Mouse (Mus musculus) ES-E14 (cell line): ENCODE data around the gene Mettl17. TPM values are rescaled to one million over a fixed set of nuclear protein-coding genes. Genes with fewer than 3 reads are reported as not detected.
"Not testable (repeated sequence)": the region's sequence is repeated elsewhere in the genome, so short reads cannot be mapped to it uniquely, and the experiment has no call there.

Experiments
- DNase-seq: peaks from one replicate; pipeline ENCODE4 v3.0.0-alpha.2; 2013; ENCODE audit warnings: low read depth, low spot score
- H3K27ac ChIP-seq: 2 replicates; pipeline ENCODE4 v1.5.1; 2012; ENCODE audit warnings: low read depth, mild to moderate bottlenecking, low read length, moderate library complexity, mixed read lengths; ENCODE audit not compliant: poor library complexity, insufficient read depth, severe bottlenecking
- H3K36me3 ChIP-seq: 2 replicates; pipeline ENCODE4 v1.6.1; 2012; ENCODE audit warnings: mild to moderate bottlenecking, low read length, moderate library complexity, mixed read lengths; ENCODE audit not compliant: control insufficient read depth, poor library complexity, insufficient read depth, severe bottlenecking
- H3K4me1 ChIP-seq, 2 experiments: fragments of 150-350 bp in 1 of 2; sonication (generic) in 1 of 2; 2 replicates each; pipeline ENCODE4 v1.6.1; 2012; ENCODE audit warnings: low read length in 2 of 2, mild to moderate bottlenecking in 1 of 2, mixed read lengths in 1 of 2; ENCODE audit not compliant: control insufficient read depth in 2 of 2, insufficient read depth in 2 of 2, poor library complexity in 1 of 2
- H3K4me3 ChIP-seq, 2 experiments: fragments of 150-350 bp in 1 of 2; sonication (generic) in 1 of 2; 2 replicates each; pipeline ENCODE4 v1.5.1; 2012; ENCODE audit warnings: low read length in 2 of 2, low read depth in 1 of 2, mild to moderate bottlenecking in 1 of 2, mixed read lengths in 1 of 2; ENCODE audit not compliant: insufficient read depth in 1 of 2, poor library complexity in 1 of 2, severe bottlenecking in 1 of 2
- H3K9ac ChIP-seq: 2 replicates; pipeline ENCODE4 v1.6.1; 2012; ENCODE audit warnings: low read depth, mild to moderate bottlenecking, low read length, mixed read lengths; ENCODE audit not compliant: poor library complexity, insufficient read depth, severe bottlenecking
- H3K9me3 ChIP-seq: fragments of 150-350 bp; sonication (generic); 2 replicates; pipeline ENCODE4 v1.6.1; 2012; ENCODE audit warnings: low read depth, mild to moderate bottlenecking, low read length; ENCODE audit not compliant: control insufficient read depth, insufficient read depth
- CHD2 ChIP-seq: IDR thresholded peaks from 2 replicates; pipeline ENCODE4 v1.6.1; 2014; ENCODE audit warnings: mild to moderate bottlenecking, low read depth, low read length, inconsistent platforms
- HCFC1 ChIP-seq: IDR thresholded peaks from 2 replicates; pipeline ENCODE4 v1.6.1; 2012; ENCODE audit warnings: low read length, inconsistent platforms, borderline replicate concordance; ENCODE audit not compliant: insufficient read depth
- MAFK ChIP-seq: IDR thresholded peaks from 2 replicates; pipeline ENCODE4 v1.6.1; 2014; ENCODE audit warnings: mild to moderate bottlenecking, low read depth, low read length, inconsistent platforms; ENCODE audit not compliant: insufficient read depth
- ZC3H11A ChIP-seq: IDR thresholded peaks from 2 replicates; pipeline ENCODE4 v1.6.1; 2012; ENCODE audit warnings: low read depth, mild to moderate bottlenecking, inconsistent platforms, low read length, borderline replicate concordance
- ZNF384 ChIP-seq: IDR thresholded peaks from 2 replicates; pipeline ENCODE4 v1.6.1; 2012; ENCODE audit warnings: low read depth, low read length, inconsistent platforms
- in situ Hi-C, 2 experiments: fragments of 600-800 bp; cut with MboI; formaldehyde crosslinking; loops; one replicate each; pipeline ENCODE4 v1.15.1; 2025; ENCODE audit warnings: low sequenced_read_pairs in 2 of 2, inconsistent platforms in 1 of 2; ENCODE audit not compliant: unreplicated experiment in 2 of 2
- total RNA-seq: library from RNA; depleted of rRNA; stranded (reverse); fragments of 300-350 nt; gene quantifications from 2 replicates; pipeline ENCODE4 v1.2.3, GENCODE M21; 2012

Gene Mettl17
- total RNA-seq, 1 experiment: 19.7 TPM

DNA sequence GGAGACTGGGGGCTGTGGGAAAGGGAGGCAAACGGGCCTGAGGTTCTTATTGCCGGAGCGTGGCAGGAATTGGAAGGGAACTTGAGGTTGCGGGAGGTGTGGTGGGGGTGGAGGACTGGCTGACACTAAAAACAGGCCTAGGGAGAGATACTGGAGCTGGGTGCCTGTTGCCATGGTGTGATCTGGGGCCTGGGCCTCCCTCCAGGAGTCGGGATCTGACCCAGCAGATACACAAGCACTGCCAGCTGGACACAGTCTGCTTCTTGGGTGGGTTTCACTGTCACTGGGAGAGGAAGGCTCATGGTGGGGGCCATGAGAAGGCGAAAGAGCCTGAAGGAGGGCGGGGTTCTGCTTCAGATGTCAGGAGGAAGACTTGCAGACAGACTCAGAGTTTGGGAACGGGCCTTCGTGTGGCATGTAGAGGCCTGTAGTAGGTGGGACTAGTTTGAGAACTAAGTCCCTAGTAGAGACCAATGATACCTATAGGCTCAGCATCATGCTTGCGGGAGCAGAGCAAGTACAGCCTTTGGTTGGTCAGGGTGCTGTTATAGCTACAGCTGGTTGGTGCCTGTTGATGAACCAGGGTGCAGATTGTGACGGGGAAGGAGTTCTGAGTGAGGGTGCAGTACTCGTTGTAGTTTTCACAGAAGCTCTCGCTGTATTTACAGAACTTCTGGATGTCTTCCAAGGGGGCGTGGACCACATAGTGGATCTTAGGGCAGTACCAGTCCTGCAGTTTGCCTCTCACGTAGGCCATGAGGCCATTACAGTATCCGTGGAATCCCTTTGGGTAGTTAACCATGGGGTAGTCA lies 37.3 kb downstream of the Mettl17 start:
- Histone ChIP-seq H3K9me3 (no peaks in the 10 kb centered on the region), H3K4me3 (no peak overlapping the region), H3K36me3 (no peaks in the 10 kb centered on the region), H3K4me1 (no peaks in the 10 kb centered on the region), H3K27ac (no peak overlapping the region), H3K9ac (no peak overlapping the region)
- no peak for TF ChIP-seq CHD2
- no peak for TF ChIP-seq ZC3H11A
- no peak for TF ChIP-seq ZNF384
- TF ChIP-seq MAFK: no peak
- no peak for TF ChIP-seq HCFC1
- in situ Hi-C loops: loop anchor here (25.0 kb wide), 2 partner anchors 90 to 415 kb away; partner anchors contain the start of genes Sall2 (in 1 of the 2), Tmem253 (in 1 of the 2) and Zfp219 (in 1 of the 2)
- DNase-seq: no peak

DNA sequence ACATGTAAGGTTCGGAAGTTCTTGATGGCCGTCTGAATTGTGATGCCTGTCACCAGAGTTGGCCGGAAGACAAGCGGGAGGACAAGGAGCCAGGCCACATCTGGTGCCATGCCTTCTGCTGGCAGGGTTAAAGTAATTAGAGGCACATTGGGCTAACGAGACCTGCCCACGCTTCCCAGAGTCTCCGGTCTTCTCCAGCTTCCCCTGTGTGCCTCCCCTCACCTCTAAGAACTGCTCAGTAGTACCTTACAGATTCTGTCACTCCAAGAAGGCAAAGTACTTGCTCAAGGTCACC lies 37.9 kb downstream of the Mettl17 start, which contains the start of gene Rnase13:
Gene Rnase13 (minus strand): TSS at position 203 of the 295 bp plus-strand sequence.
- no peak for DNase-seq
- in situ Hi-C loops: loop anchor here (25.0 kb wide), 2 partner anchors 90 to 415 kb away; partner anchors contain the start of genes Sall2 (in 1 of the 2), Tmem253 (in 1 of the 2) and Zfp219 (in 1 of the 2)
- no peak within 1 kb of the TSS for H3K9ac ChIP-seq
- H3K27ac ChIP-seq: no peak within 1 kb of the TSS
- no peak for TF ChIP-seq MAFK
- no peak for TF ChIP-seq ZNF384
- TF ChIP-seq ZC3H11A: no peak
- TF ChIP-seq HCFC1: no peak
- no peak for TF ChIP-seq CHD2
- no peaks in the 10 kb centered on the region for H3K4me1 ChIP-seq
- no peak within 1 kb of the TSS for H3K4me3 ChIP-seq
- no peaks in the 10 kb centered on the region for H3K9me3 ChIP-seq
- no peaks in the 10 kb centered on the region for H3K36me3 ChIP-seq

DNA sequence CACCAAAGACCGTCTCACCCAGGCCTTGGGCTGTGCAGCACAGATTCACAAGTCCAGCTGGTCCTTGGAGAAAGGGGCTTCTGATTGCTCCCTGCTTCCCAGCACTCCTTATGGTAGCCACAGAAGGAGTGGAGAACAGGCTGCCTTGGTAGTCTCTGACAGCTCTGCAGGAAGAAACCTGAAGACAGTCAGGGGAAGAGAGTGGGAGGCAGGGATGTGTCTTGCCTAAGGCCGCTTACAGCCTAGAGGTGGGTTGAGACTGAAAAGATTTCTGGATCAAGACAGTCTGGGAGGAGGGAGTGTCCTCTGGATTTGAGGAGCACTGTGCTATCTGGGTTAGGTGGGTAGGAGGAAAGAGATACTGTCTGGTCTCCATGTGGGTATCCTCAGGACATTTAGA lies 38.3 kb downstream of the Mettl17 start:
- Histone ChIP-seq H3K36me3 (no peaks in the 10 kb centered on the region), H3K9ac (no peak overlapping the region), H3K27ac (no peak overlapping the region), H3K4me1 (no peaks in the 10 kb centered on the region), H3K4me3 (no peak overlapping the region), H3K9me3 (no peaks in the 10 kb centered on the region)
- in situ Hi-C loops: loop anchor here (25.0 kb wide), 2 partner anchors 89 to 414 kb away; partner anchors contain the start of genes Sall2 (in 1 of the 2), Tmem253 (in 1 of the 2) and Zfp219 (in 1 of the 2)
- DNase-seq: no peak
- TF ChIP-seq HCFC1 (no peak), ZC3H11A (no peak), ZNF384 (no peak), CHD2 (no peak), MAFK (no peak)

DNA sequence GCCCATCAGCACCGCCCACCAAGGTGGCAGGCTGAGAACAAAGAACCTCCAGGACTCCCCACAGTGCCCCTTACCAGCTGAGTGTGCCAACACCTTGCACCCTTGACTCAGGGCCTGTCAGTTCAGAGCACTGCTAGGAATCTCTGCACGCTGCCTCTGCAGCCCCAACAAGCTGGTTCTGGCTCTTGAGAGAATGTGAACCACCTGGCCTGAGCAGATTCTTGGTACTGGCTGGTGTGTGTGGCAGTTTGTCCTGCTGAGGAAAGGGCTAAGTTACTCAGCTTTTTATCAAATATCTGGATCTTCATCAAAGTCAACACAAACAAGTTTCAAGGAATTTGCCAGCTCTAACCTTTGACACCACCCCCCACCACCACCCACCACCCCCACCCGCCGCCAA lies 38.9 kb downstream of the Mettl17 start:
- in situ Hi-C loops: loop anchor here (25.0 kb wide), 2 partner anchors 89 to 414 kb away; partner anchors contain the start of genes Sall2 (in 1 of the 2), Tmem253 (in 1 of the 2) and Zfp219 (in 1 of the 2)
- no peaks in the 10 kb centered on the region for H3K9me3 ChIP-seq
- TF ChIP-seq ZC3H11A: no peak
- no peak for TF ChIP-seq ZNF384
- no peak for TF ChIP-seq HCFC1
- TF ChIP-seq CHD2: no peak
- TF ChIP-seq MAFK: no peak

DNA sequence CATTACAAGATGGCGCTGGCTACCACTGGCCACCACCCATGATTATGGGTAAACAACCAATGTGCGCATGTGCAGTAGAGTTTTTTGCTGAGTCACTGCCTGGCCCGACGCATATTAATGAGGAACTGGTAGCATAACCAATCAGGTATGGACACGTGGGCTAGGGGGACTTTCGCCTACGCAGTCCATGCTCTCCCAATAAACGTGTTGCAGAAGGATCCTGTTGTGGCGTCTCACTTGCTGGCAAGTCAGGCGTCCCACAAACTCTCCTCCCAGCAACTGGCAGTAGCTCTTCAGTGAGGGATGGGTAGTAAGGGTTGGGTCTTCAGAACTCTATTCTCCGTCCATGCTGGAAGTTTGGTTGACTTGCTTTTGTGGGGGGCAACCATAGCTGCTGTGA lies 42.3 kb downstream of the Mettl17 start:
- H3K4me3 ChIP-seq, H3K9me3 ChIP-seq, H3K36me3 ChIP-seq, H3K27ac ChIP-seq, H3K4me1 ChIP-seq, DNase-seq, H3K9ac ChIP-seq, in situ Hi-C loops: not testable (repeated sequence)

More for the DNA sequence above, 38.9 kb downstream of the Mettl17 start:
- Histone ChIP-seq H3K4me3 (no peak overlapping the region), H3K27ac (no peak overlapping the region), H3K4me1 (no peaks in the 10 kb centered on the region), H3K36me3 (no peaks in the 10 kb centered on the region), H3K9ac (no peak overlapping the region)
- DNase-seq: no peak
